Comparison of ENCODE assay signal across 8 mouse cellular contexts in genomic region chr12:76403886-76404537, GRCm38 (mm10). TPM values are rescaled to one million over a fixed set of nuclear protein-coding genes. Genes with fewer than 3 reads are reported as not detected.
A peak's percentile ranks its signal among the peaks of the same experiment; 100 is the strongest.
DNase-seq lines count a peak whose midpoint lies in the region; ATAC-seq lines count a peak whose summit lies in the region.

Gene Hspa2 (plus strand): TSS chr12:76404176.

- peak; percentile 96 for ATAC-seq in hindbrain, embryonic 11.5 days (ENCODE audit: low FRiP score)

- H3K4me1 ChIP-seq in hindbrain, embryonic 11.5 days (replicated peaks; ENCODE audit: control insufficient read depth, insufficient read depth, low read length) = peaks cover 7% of the 10 kb centered on the region

- peak within 1 kb of the TSS; percentile 53 for H3K4me3 ChIP-seq in hindbrain, embryonic 11.5 days (ENCODE audit: low read depth, low read length)

- DNase-seq in Muller cell, postnatal 12 days (ENCODE audit: inconsistent ontology term) = peak; percentile 100
- peak; percentile 99 for DNase-seq in cerebellum, adult 9-11 months
- DNase-seq in frontal cortex, adult 2 months (ENCODE audit: extremely low spot score in 1 of 2, low spot score in 1 of 2) = peak; percentile 99 to 100
- DNase-seq in hindbrain, embryonic 11.5 days (ENCODE audit: low spot score) = peak; percentile 99
- DNase-seq in layer of hippocampus, postnatal 10 days (ENCODE audit: low spot score in 2 of 2) = peak; percentile 100
- DNase-seq in lung, postnatal 10 days = peak; percentile 100
- DNase-seq in ovary, postnatal 36 days (ENCODE audit: low spot score) = peak; percentile 100
- DNase-seq in thymus, postnatal 25 days = peak; percentile 100

- WGBS in hindbrain, embryonic 11.5 days = under 1% methylated on average over 54 of the region's 54 CpGs

- no peaks in the 10 kb centered on the region for H3K9me3 ChIP-seq in hindbrain, embryonic 11.5 days (ENCODE audit: control insufficient read depth, low read length)

- peaks cover 29% of the 10 kb centered on the region for H3K27me3 ChIP-seq in hindbrain, embryonic 11.5 days (ENCODE audit: control insufficient read depth, insufficient read depth, low read length)

- peak within 1 kb of the TSS; percentile 68 for H3K4me2 ChIP-seq in hindbrain, embryonic 11.5 days (replicated peaks; ENCODE audit: low read depth, low read length)

- no peaks in the 10 kb centered on the region for H3K36me3 ChIP-seq in hindbrain, embryonic 11.5 days (ENCODE audit: control insufficient read depth, insufficient read depth, low read length)

- H3K27ac ChIP-seq in hindbrain, embryonic 11.5 days (ENCODE audit: low read depth, low read length) = peak within 1 kb of the TSS; percentile 82

- peak within 1 kb of the TSS; percentile 55 for H3K9ac ChIP-seq in hindbrain, embryonic 11.5 days (ENCODE audit: low read depth, low read length)

RNA-seq across cellular contexts. Expression of gene Hspa2, which starts in this region (rescaled TPM):
- 64.5 and 73.2 TPM in 2 replicates for polyA plus RNA-seq in frontal cortex, adult 2 months (2012; rRNA removed)
- polyA plus RNA-seq in hindbrain, embryonic 11.5 days (2014; fragmentation: Nextera tagmentation; extraction: Ambion mirVana) = 8.1 and 11.2 TPM in 2 replicates
- total RNA-seq in layer of hippocampus, postnatal 10 days (2021) = 10 to 100 TPM; 62.3 to 75.3 TPM

Comparison
In these comparisons a context has a peak if more than half of its experiments do, and no peak if none do; other contexts are left out.
1. Peak in every context shown above with its lines: DNase-seq, ATAC-seq, H3K4me3 ChIP-seq and H3K27ac ChIP-seq.